Mouse (Mus musculus): Measurements from ENCODE around the gene Sel1l3.
A peak's percentile ranks its signal among the peaks of the same experiment; 100 is the strongest.

Sel1l3 gene

DNA sequence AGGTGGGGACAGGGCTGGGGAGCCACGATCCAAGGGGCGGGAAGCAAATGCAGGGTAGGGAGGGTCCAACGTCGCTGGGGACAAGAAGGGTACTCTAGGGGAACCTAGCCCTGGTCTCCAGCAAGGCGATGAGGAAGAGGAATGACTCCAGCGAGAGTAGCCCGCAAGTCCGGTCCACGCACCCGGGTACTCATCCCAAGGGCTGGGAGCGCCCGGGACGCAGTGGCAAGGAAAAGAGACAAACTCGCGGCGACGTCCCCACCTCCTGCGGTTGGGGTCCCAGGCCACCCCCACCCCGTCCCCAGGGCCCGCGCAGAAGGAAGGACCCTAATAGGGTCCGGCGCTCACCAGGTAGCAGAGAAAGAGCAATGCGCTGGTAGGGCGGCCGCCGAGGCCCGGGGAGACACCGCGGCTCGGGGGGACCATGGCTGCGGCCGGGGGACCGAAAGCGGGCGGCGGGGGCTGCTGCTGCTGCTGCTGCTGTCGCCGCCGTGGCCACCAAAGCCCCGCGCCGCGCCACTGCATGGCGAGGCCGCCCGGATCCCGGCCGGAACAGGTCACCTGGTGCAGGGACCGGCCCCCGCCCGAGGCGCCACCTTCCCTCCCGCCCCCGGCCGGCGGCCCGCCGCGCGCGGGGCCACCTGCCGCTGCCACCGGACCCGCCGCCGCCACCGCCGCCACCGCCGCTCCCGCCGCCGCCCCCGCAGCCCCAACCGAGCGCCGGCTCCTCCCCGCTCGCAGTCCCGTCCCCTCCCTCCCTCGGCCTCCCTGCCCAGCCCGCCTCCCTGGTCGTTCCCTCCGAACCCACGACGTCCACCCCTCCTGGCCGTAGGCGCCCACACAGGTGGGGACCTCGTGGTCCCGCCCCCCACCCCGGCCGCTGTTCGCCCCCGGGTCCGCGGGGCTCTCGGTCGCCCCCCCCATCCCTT is 681 bp downstream of the Sel1l3 start:
- peak; percentile 34 for DNase-seq (ENCODE audit: low spot score)

DNA sequence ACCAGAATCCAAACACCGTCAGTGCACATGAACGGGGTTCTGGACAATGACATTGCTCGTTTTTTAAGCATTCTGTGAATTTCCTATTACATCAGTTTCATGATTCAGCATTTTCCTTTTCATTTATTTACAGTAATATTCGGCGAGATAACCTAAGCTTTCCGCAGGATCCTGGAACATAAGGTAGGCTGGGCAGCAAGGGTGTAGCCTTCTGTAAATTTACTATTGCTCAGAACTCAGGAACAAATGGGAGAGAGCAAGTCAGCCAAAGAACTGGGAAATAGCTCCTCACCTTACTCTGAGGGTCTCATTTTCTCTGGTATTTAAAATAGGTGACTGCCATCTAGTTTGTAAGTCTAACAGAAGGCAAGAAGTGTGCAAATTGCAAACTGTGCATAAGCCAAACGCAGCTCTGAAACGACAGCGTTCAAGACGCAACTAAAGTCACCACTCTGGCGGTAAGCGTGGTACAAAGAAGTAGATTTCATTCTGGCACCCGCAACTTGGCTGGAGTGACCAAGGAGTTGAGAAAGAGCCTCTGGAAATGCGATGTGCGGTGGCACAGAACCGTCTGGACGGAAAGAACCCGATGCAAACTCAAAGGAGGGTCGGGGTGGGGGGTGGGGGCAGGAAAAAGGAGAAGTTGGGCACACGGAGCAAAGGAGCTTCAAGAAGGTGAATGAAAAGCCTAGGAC is 1.5 kb downstream of the Sel1l3 start:
- DNase-seq (ENCODE audit: low spot score), result no peak

DNA sequence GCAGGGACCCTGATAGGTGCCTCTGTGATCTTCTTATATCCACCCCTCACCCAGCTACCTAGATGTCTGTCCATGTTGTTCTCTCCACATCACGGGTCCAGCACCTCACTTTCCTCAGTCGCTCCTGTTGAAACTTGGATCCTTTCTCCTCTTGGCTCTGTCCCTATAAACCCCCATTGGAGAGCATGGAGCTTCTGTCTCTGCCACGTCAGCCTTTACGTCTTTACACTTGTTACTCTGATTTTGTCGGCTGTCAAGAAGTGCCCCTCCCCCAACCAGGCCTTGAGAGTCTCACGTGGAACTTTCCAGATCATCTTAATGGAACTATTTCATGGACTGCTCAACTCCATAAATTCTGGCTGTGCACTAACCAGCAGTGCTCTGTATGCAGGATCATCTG is 2.5 kb downstream of the Sel1l3 start:
- no peak for DNase-seq (ENCODE audit: low spot score)

DNA sequence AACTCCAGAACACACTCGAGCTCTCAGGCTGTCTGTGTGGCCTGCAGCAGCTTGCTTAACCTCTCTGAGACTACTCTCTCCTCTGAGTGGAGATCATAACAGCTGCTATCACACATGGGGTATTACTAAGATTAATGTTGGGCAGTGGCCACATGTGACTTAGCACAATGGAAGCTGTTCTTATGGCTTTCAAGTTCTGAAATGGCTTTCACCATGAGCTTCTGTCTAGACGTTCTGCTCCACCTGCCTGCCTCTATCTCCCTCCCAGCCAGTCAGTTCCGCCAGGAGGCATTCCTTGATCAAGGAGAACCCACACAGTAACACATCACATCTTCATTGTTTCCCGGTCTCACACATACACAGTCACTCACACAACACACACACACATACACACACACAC is 3.2 kb downstream of the Sel1l3 start:
- DNase-seq (ENCODE audit: low spot score), result no peak

DNA sequence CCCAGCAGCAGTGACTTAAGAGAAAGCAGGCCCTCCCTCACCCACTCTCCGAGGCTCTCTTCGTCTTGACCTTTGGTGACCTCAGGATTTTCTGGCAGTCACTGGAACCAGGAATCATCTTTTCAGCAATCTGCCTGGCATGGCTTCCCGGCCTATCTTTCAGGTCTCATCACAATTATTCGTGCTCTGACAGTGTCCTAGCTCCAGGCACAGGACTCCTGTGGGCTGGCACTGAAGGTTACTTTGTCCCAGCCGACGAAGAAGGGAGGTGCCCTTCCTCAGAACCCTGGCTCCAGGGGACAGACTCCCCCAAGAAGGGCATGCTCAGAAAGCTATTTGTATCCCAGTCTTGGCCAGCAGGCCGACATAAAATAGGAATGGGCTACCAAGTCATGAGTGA is 4.0 kb downstream of the Sel1l3 start:
- no peak for DNase-seq (ENCODE audit: low spot score)

DNA sequence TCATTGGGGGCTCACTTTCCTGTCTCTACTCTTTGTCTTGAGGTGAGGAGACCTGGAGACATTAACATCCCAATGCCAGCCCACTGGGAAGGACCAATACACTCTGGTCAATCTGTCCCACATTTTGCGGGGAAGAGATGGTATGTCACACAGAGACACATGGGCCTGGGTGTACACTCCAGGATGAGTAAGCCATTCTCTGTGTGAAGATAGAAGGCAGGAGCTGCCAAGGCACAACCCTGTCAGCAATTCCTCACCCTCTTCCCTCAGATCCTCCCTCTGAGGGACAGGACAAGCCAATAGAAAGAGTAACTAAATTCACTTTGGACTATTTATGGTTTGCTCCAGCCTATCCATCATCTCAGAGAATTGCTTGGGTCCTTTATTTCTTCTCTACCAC is 5.0 kb downstream of the Sel1l3 start:
- no peak for DNase-seq (ENCODE audit: low spot score)

DNA sequence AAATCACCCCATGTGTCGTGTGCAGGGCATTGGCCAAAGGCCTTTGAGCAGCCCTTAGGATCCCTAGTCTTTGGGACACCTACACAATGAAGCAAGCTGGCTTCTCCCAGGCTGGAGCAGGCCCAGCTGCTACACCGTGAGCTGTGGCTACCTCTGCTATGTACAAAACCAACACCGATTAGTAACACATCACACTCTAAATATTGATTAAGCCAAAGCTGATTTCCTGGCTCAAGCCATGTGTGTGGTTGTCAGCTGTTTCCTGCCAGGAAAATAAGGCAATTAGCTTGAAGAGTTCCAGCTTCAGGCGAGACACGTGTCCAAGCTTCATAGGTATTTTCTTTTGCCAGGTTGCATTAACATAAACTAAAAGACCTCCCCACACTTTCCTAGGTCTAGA is 7.2 kb downstream of the Sel1l3 start:
- no peak for DNase-seq (ENCODE audit: low spot score)

DNA sequence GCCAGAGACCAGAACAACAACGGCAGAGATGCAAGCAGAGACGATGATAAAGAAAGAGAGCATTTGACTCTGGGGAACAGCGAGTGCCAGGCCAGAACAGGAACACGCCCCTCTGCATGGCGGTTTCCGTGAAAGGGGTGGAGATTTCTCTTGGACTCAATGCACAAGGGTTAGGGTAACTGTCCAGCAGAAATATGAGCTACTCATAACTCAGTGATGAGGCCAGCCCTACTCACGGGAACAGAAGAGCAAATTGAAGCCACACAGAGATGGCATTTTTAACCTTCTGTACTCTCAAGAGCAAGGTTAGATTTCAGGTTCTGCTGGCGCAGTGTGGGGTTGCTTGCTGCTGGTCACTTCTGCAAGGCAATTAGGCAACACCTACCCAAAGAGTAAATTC is 11.0 kb downstream of the Sel1l3 start:
- no peak for DNase-seq (ENCODE audit: low spot score)

DNA sequence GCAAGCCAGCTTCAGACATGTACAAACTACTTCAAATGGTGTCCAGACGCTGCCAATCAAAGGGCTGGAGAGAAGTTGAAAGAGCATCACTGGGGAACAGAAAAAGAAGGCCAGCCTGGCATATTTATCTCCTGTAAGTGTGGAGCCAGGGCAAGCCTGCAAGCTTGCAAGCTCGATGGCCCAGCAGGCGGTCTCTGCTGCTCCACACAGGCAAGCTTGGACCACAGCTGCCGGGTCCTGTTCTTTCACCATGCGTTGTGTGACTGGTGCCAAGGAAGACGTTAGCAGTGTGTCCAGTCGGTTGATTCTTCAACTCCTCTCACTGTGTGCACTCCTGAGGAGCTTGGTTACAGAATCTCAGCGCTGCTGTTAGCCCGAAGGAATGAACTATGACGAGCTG is 12.9 kb downstream of the Sel1l3 start:
- DNase-seq (ENCODE audit: low spot score), result no peak

DNA sequence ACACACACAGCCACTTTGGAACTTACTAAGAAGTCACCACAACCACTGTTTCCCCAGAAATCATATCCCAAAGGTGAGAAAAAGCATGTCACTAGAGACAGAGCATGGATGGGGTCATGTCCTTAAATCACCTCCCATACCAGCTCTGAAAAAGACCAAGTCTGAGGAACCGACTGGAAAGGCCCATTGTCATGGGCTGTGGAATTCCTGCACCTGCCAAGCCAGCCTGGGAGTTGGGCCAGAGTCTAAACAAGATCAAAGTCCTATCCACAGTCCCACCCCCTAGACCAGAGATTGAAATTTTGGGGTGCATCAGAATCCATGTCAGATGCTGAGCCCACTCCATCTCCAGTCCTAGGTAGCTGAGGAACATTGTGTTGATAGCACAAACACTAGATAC is 15.3 kb downstream of the Sel1l3 start:
- no peak for DNase-seq (ENCODE audit: low spot score)

DNA sequence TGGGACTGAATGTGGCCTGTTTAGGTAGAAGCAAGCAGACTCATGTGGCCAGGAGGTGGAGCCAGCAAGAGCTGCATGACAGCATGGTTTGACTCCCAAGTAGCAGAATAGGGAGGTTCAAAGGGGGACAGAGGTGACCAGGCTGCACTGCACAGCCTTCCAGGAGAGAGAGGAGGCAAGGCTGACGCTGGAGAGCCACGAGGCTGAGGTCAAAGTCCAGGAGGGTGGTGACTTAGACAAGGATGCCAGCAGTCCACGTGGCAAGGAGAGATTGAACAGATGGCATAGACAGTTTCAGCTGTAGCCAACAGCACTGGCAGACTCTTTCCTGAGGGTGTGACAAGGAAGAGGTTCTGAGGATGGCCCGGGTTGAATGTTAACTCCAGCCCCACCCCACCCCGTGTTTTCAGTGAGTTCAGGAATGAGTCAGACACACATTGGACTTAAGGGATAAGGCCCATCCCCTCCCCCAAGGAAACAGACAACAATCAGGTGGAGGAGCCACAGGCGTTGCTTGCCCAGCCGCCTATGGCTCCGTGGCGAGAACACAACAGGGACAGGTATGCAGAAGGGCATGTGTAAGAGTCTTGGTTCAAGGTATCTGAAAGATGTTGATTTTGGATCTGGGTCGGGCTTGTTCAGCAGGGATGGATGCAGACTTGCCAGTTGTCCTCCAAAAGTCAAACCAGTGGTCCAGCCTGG is 17.2 kb downstream of the Sel1l3 start:
- DNase-seq (ENCODE audit: low spot score), result peak; percentile 27

DNA sequence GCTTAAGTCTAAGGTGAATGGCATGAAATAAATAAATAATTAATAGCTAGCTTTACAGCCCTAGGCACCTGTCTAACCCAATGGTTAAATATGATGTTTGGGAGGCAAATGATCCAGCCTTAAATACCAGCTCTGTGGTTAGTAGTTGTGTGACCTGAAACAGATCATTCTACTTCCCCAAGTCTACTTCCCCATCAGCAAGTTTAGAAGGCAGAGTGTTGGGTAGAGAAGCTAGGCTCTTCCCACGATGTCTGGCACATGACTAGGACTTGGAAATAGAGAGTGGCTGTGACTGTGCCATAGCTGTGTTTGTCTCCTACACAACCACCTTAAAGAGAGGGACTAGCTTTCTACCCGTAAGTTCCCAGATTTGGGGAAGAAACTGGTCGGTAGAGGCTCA is 18.9 kb downstream of the Sel1l3 start:
- DNase-seq (ENCODE audit: low spot score), result no peak

DNA sequence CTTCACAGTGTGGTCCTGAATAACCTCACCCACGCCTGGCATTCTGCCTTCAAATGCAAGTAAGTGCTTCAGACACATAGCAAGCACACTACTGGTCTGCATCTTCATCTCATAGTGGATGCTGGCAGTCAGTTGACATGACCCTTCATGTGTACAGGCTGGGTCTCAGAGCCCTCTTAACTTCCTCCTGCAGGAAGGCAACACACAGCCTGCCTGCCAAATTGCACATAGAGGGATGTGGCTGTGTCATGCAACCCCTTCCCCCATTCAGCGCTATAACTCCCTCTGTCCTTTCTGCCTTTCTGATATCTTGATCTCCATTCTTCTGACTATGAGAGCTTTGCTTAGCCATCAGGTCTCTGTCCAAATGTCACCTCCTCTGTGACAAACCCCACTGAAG is 19.3 kb downstream of the Sel1l3 start:
- no peak for DNase-seq (ENCODE audit: low spot score)

DNA sequence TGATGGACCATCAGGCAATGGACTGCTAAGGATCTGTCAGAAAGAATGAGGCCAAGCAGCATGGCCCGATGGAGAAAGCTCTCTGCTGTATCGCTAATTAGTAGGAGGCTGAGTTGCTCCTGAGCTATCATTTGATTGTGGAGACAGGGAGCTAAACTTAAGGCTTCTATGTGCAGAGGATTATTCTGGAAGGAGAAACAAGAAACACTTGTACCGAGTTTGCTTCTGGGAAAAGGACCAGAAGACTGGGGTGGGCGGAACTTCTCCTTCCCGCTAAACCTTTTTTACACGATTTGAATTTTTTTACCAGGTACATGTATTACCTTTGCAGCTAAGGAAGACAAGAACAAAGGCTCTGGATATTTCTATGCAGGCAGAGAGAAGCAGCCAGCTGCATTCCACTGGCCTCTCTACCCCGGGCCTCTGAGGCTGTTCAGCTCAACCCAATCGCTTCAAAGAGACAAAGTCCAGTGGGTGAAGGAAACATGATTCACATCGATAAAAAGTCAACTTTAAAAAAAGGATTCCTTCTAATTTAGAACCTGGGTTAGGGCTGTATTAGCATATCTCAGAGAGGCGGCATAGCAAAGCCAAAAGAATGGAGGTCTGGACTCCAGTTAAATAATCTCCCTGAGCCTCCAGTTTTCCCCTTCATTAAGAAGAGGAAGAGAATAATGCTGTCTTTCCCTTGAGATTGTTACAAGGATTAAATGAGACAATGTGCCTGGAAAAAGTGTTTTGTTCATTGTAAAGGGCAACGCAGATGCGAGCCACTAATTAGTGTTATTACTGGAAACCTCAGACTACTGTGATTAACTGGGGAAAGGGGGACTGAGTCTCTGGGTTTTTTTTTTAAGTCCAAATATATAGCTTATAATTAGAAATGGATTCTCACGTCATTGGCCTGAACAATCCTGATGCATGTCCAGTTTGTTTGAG is 20.4 kb downstream of the Sel1l3 start:
- DNase-seq (ENCODE audit: low spot score), result no peak

DNA sequence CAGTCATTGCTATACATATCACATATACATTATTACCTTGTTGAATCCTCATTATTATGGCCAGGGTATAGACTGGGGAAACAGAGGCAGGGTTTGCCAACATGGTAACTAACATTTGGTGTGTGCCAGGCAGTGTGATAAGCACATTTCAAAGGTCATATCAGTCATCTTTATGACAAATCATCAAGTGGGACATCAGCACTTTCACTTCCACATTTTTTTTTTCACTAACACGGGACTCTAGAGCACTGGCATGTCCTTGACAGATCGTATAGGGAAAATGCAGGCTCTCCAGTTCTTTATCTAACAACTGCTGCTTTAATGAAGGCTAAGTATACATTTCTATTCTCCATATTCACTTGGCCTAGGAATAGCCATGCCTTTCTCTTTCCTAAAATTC is 25.1 kb downstream of the Sel1l3 start:
- DNase-seq (ENCODE audit: low spot score), result no peak

DNA sequence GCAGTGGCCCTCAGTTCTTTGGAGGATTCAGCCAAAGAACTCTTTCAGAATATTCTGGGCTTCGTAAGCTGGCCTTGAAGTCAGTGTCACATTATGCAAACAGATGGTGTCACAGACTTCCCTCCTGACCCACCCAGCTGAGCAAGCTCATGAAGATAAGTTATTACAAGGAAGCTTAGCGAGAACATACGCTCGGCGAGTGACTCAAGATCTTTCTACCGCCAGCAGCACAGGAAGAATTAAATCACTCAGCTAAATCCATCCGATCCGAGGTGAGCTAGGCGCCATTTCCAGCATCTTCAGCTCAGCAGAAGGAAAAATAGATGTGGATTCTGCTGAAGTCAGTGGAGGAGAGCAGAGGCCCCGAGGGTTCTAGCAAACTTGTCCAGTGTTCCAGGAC is 26.5 kb downstream of the Sel1l3 start:
- no peak for DNase-seq (ENCODE audit: low spot score)

DNA sequence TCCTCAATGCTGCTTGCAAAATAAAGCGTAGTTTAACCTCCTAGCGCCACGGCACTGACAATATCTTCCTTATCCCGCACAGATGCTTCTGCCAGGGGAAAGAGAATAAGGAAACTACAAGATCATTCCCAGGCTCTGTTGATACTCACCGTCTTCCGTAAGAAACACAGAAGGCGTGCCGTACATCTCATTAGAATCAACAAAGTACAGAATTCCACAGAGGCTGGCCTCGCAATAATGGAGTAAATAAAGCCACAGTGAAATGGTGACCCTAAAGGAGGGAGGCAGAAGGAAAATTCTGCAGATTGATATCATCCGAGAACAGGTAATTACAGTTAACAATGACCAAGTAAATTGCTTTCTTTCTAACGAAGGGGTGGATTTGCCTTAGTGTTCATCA is 27.9 kb downstream of the Sel1l3 start:
- no peak for DNase-seq (ENCODE audit: low spot score)

DNA sequence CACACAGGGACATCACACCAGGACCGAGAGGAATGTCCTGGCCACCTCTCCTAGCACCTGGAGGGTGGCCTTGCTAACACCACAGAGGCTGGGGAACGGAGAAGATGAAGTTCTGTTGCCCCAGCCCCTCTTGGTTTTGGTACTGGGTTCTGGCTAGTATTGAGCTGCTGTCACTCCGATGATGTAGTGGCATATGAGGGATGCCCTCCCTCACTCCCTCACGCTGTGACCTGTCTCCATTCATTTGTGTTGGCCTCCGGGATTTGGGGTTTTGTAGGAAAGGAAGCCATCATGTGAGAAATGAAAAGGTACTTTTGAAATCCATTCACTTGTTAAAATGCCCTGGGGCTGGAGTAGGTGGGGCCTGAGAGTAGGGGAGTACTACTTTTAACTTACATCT is 33.8 kb downstream of the Sel1l3 start:
- DNase-seq (ENCODE audit: low spot score), result no peak

DNA sequence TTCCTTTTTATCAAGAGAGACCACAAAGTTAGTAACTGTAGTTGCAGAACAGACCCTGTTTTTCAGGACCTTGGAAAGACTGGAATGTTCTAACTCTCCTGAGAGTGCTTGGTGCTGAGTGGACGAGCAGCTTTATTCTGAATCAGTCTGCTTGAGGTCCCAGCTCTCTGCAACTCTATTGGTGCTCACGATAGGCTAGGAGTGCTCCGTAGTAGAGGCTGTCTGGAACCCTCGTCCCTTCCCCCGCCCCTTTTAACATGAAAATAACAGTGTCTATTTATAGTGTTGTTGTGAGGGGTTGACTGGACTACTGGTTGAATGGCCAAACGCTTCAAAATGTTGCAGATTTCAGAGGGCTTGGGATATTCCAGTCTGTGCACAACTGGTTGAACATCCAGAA is 37.0 kb downstream of the Sel1l3 start:
- no peak for DNase-seq (ENCODE audit: low spot score)

DNA sequence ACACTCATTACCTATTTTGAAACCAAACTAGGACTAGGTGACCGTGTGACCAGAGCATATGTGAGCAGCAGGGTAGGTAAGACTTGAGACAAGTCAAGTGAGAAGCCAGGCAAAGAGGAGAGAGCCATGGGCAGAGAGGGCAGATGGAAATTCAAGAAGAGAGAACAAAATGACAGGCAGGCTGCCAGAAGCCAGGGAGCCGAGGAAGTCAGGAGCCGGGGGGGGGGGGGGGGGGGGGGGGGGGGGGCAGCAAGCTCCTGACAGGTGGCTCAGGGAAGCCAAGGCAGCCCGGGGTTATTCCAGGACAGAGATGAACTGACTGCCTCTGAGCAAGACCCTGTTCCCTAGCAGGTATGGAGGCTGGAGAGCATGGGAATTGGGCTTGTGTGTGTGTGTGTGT is 37.7 kb downstream of the Sel1l3 start:
- no peak for DNase-seq (ENCODE audit: low spot score)

DNA sequence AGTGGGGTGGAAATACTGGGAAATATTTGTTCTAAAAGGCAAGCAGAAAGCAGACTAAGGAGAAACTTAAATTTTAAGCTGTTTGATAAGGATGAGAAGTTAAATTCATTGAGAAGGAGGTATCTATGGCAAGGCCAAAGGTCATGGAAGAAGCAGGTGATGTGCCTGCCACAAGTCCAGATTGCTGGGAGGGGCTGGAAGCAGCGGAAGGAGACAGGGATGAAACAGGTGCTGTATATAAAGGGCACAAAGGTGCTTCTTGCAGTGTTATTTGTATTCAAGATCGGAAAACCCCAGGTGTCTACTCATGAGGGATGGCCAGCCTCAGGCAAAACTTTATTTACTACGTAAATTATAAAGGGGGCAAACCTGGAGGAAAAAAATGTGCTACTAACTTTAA is 38.5 kb downstream of the Sel1l3 start:
- no peak for DNase-seq (ENCODE audit: low spot score)

DNA sequence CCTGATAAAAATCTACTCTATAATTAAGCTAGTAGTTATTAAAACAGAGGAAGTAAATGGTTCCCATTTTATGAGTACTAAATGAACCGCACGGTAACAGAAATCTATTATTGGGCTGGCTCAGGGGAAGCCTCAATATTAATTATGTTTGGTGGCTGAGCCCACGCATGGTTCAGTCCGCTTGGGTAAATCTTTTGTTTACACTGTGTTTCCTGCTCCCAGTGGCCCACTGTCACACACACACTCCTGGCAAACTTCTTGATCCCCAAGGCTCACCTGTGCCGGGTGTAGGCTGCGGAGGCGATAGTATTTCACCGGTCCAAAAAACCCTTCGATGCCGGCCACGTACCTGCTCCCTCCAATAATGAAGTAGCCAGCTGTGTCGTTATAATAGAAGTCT is 39.3 kb downstream of the Sel1l3 start:
- DNase-seq (ENCODE audit: low spot score), result no peak

Measured in urinary bladder, postnatal 14 days (tissue).